In the genomic region with DNA sequence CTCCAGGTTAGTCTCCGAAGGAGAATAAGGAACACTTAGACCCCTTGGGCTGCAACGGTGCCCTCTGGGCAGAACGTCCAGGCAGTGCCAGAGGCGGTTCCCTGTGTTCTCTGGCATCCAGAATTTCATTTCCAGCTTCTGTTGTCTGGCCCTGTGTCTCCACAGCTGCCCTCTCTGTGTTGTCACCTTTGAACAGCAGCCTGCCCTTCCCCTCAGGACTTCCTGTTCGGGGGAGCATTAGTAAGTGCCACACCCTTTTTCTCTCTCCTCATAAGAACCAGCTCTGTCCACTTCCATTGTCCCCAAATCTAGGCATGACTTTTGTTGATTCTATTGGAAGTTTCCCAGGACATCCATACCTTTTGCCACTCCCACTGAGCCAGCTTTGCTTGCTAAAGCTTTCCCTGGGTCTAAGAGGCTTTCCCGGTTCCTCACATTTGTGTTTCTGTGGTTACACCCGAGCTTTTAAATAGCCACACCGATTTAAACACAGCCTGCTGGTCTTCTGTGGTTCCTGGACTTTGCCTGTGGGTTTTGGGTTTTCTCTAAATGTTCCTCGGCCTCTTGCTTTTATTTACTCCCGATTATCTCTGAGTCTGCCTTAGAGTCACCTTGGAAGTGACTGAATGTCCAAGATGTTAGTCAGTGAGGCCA, we compare ENCODE assay signal across 9 mouse cellular contexts. TPM values are rescaled to one million over a fixed set of nuclear protein-coding genes. Genes with fewer than 3 reads are reported as not detected.
DNase-seq lines count a peak whose midpoint lies in the region; ATAC-seq and TF ChIP-seq lines count a peak whose summit lies in the region.
"Had no signal": no experiment of that assay in that cellular context is flagged by ENCODE, and none has a peak within 500 bp of the region (broad histone marks: within the 10 kb centered on the region; RNA-seq: fewer than 3 reads in every experiment).

No protein-coding gene starts in this region.

- H3K36me3 ChIP-seq in E14TG2a.4 (ENCODE audit: insufficient read depth, low read length): 0 out of 2 replicates have a peak, but pooled peaks cover 5% of the 10 kb centered on the region
- H3K36me3 ChIP-seq in lung, embryonic 15.5 days: no peaks in the 10 kb centered on the region

- ATAC-seq in hematopoietic stem cell, adult 5-6 weeks (replicated peaks in 1 of 2; ENCODE audit: insufficient read depth in 1 of 2, low FRiP score in 2 of 2, low TSS enrichment in 1 of 2, low read depth in 1 of 2, poor library complexity in 2 of 2, severe bottlenecking in 2 of 2): peak; percentile 50 to 75; a peak in 3 of 4 replicates
- no peak for ATAC-seq in lung, embryonic 15.5 days (ENCODE audit: borderline replicate concordance, extremely low read depth, low FRiP score, low TSS enrichment)
- ATAC-seq: Patski had no signal

- 49% methylated on average over 10 of the region's 10 CpGs for WGBS in lung, embryonic 15.5 days

- H3K4me1 ChIP-seq in E14TG2a.4 (replicated peaks; ENCODE audit: low read depth, low read length): peaks cover 97% of the 10 kb centered on the region
- peaks cover 61% of the 10 kb centered on the region for H3K4me1 ChIP-seq in lung, embryonic 15.5 days

- peak; percentile 96 for DNase-seq in heart, adult 11 months
- no peak for DNase-seq in heart, postnatal 14 days
- DNase-seq in adrenal gland, postnatal 25 days: no peak
- no peak for DNase-seq in gastrocnemius, postnatal 4 days (ENCODE audit: low spot score in 2 of 2)
- DNase-seq in cerebellum, adult 9-10 months: no peak

- H3K27ac ChIP-seq in lung, embryonic 15.5 days: peak overlapping the region; percentile 37

- no peaks in the 10 kb centered on the region for H3K9me3 ChIP-seq in E14TG2a.4 (ENCODE audit: low read length)
- no peaks in the 10 kb centered on the region for H3K9me3 ChIP-seq in lung, embryonic 15.5 days

- peak overlapping the region; percentile 54 for H3K4me3 ChIP-seq in E14TG2a.4 (replicated peaks; ENCODE audit: low read length)
- no peak overlapping the region for H3K4me3 ChIP-seq in lung, embryonic 15.5 days

- intact Hi-C loops in heart, postnatal 14 days (cut with DNase I): loop anchor here (10.0 kb wide), 1 partner anchor 185 kb away; a partner anchor contains a TSS

- H3K4me2 ChIP-seq in lung, embryonic 15.5 days: no peak overlapping the region; the same call in 1 of the 2 replicates

- no peak for TF ChIP-seq CTCF in E14TG2a.4 (conservative IDR thresholded peaks at IDR 0.05; ENCODE audit: low read length)

- no peaks in the 10 kb centered on the region for H3K27me3 ChIP-seq in E14TG2a.4 (ENCODE audit: insufficient read depth, low read length)
- no peaks in the 10 kb centered on the region for H3K27me3 ChIP-seq in lung, embryonic 15.5 days
- H3K27me3 ChIP-seq: Patski had no signal

- H3K9ac ChIP-seq in lung, embryonic 15.5 days: no peak overlapping the region

RNA-seq across cellular contexts. Expression of a gene that starts 6.5 kb away (rescaled TPM):
- total RNA-seq in heart, postnatal 14 days (2021): 10 to 100 TPM; 40.3 to 45.0 TPM
- 39.1 and 45.4 TPM in 2 replicates for total RNA-seq in hematopoietic stem cell, adult 5-6 weeks (2017)
- polyA plus RNA-seq in lung, embryonic 15.5 days (2015; fragmentation: Nextera tagmentation; extraction: Ambion mirVana): 16.5 and 17.1 TPM in 2 replicates
- total RNA-seq in adrenal gland, postnatal 25 days (2021): 1,323 and 1,340 TPM in 2 replicates
- total RNA-seq in gastrocnemius, postnatal 4 days (2021): 10 to 100 TPM; 22.3 to 23.5 TPM

Comparison
In these comparisons a context has a peak if more than half of its experiments do, and no peak if none do; other contexts are left out.
1. RNA of a gene that starts 6.5 kb away (total RNA-seq): 1,323 to 1,340 TPM in adrenal gland, postnatal 25 days; 40.3 to 45.0 TPM in heart, postnatal 14 days, 39.1 to 45.4 TPM in hematopoietic stem cell, adult 5-6 weeks and 22.3 to 23.5 TPM in gastrocnemius, postnatal 4 days; every median in the first group is over 10 times any median in the second.